In genomic region chr12:102744839-102745238, GRCm38 (mm10) we compare ENCODE assay signal across 8 mouse cellular contexts. TPM values are rescaled to one million over a fixed set of nuclear protein-coding genes. Genes with fewer than 3 reads are reported as not detected.
DNase-seq lines count a peak whose midpoint lies in the region; ATAC-seq and TF ChIP-seq lines count a peak whose summit lies in the region.

No protein-coding gene starts in this region.

- peak overlapping the region; percentile 90; the same call in 1 of the 2 replicates for H3K4me2 ChIP-seq in heart, postnatal 0 days (ENCODE audit: low read depth, low read length)
- H3K4me2 ChIP-seq in hindbrain, embryonic 13.5 days: peak overlapping the region; percentile 90

- peaks cover 13% of the 10 kb centered on the region for H3K4me1 ChIP-seq in heart, postnatal 0 days (ENCODE audit: control insufficient read depth, insufficient read depth)
- peaks cover 30% of the 10 kb centered on the region for H3K4me1 ChIP-seq in hindbrain, embryonic 13.5 days (replicated peaks)
- H3K4me1 ChIP-seq in midbrain, embryonic 10.5 days: peaks cover 32% of the 10 kb centered on the region

- peak overlapping the region; percentile 84 for H3K9ac ChIP-seq in heart, postnatal 0 days (replicated peaks; ENCODE audit: low read depth, low read length)
- H3K9ac ChIP-seq in hindbrain, embryonic 13.5 days: peak overlapping the region; percentile 81

- no peak for ATAC-seq in heart, postnatal 0 days (ENCODE audit: insufficient read depth, low read depth)
- no peak for ATAC-seq in hindbrain, embryonic 13.5 days (ENCODE audit: low FRiP score)

- no peak for TF ChIP-seq CTCF in heart, postnatal 0 days (IDR thresholded peaks at IDR 0.05; ENCODE audit: low read depth)

- no peak for DNase-seq in heart, postnatal 0 days (ENCODE audit: low spot score)
- DNase-seq in heart, postnatal 36 days: no peak
- peak; percentile 30 for DNase-seq in MN1 (ENCODE audit: low spot score)
- DNase-seq in midbrain, embryonic 10.5 days (ENCODE audit: low spot score): no peak
- no peak for DNase-seq in left cerebral cortex, adult 18-20 months (ENCODE audit: low spot score in 2 of 2)
- no peak for DNase-seq in thymus, postnatal 25 days
- DNase-seq in frontal cortex, postnatal 25 days (ENCODE audit: low spot score in 2 of 2): no peak

- no peaks in the 10 kb centered on the region for H3K9me3 ChIP-seq in heart, postnatal 0 days (replicated peaks; ENCODE audit: control insufficient read depth, low read length)
- no peaks in the 10 kb centered on the region for H3K9me3 ChIP-seq in hindbrain, embryonic 13.5 days
- H3K9me3 ChIP-seq in midbrain, embryonic 10.5 days (replicated peaks): no peaks in the 10 kb centered on the region

- no peak for TF ChIP-seq EP300 in heart, postnatal 0 days (IDR thresholded peaks at IDR 0.05; ENCODE audit: low read depth)

- intact Hi-C loops in heart, postnatal 36 days (cut with DNase I): no loop called here

- no peak overlapping the region for H3K27ac ChIP-seq in heart, postnatal 0 days (ENCODE audit: low read depth)
- no peak overlapping the region for H3K27ac ChIP-seq in hindbrain, embryonic 13.5 days
- no peak overlapping the region for H3K27ac ChIP-seq in midbrain, embryonic 10.5 days (replicated peaks)

- H3K4me3 ChIP-seq in heart, postnatal 0 days (ENCODE audit: low read depth, low read length): no peak overlapping the region
- H3K4me3 ChIP-seq in hindbrain, embryonic 13.5 days: peak overlapping the region; percentile 64; the same call in 1 of the 2 replicates
- H3K4me3 ChIP-seq in midbrain, embryonic 10.5 days: peak overlapping the region; percentile 92

- 51% methylated on average over 6 of the region's 6 CpGs for WGBS in heart, postnatal 0 days
- 63% methylated on average over 6 of the region's 6 CpGs for WGBS in hindbrain, embryonic 13.5 days
- WGBS in midbrain, embryonic 10.5 days: 76% methylated on average over 6 of the region's 6 CpGs

- H3K27me3 ChIP-seq in heart, postnatal 0 days (ENCODE audit: control insufficient read depth, insufficient read depth, low read length): no peaks in the 10 kb centered on the region
- no peaks in the 10 kb centered on the region for H3K27me3 ChIP-seq in hindbrain, embryonic 13.5 days
- H3K27me3 ChIP-seq in midbrain, embryonic 10.5 days (ENCODE audit: low read depth, poor library complexity, severe bottlenecking): no peaks in the 10 kb centered on the region

- H3K36me3 ChIP-seq in heart, postnatal 0 days (replicated peaks; ENCODE audit: control insufficient read depth, insufficient read depth, low read length): peaks cover 7% of the 10 kb centered on the region
- peaks cover 14% of the 10 kb centered on the region for H3K36me3 ChIP-seq in hindbrain, embryonic 13.5 days
- peaks cover 32% of the 10 kb centered on the region for H3K36me3 ChIP-seq in midbrain, embryonic 10.5 days

RNA-seq across cellular contexts. Expression of gene Tmem251, which starts 1.3 kb away (rescaled TPM):
- total RNA-seq in heart, postnatal 0 days (2014; rRNA removed; ENCODE audit: low replicate concordance): 2.6 and 9.3 TPM in 2 replicates
- polyA plus RNA-seq in heart, postnatal 0 days (2015; fragmentation: Nextera tagmentation; extraction: Ambion mirVana): 7.7 and 10.0 TPM in 2 replicates
- 1 to 10 TPM; 3.7 to 3.9 TPM for total RNA-seq in heart, postnatal 36 days (2021)
- polyA plus RNA-seq in hindbrain, embryonic 13.5 days (2015; fragmentation: Nextera tagmentation; extraction: Ambion mirVana): 11.5 and 12.2 TPM in 2 replicates
- 13.2 and 14.0 TPM in 2 replicates for polyA plus RNA-seq in midbrain, embryonic 10.5 days (2016; fragmentation: Nextera tagmentation; extraction: Ambion mirVana)
- total RNA-seq in left cerebral cortex, adult 18-20 months (2021): 1 to 10 TPM; 5.1 to 5.7 TPM

RNA-seq across cellular contexts. Expression of gene Moap1, which starts 1.4 kb away (rescaled TPM):
- total RNA-seq in heart, postnatal 0 days (2014; rRNA removed; ENCODE audit: low replicate concordance): 1.2 TPM in 1 of 2 replicates, not detected in the other
- polyA plus RNA-seq in heart, postnatal 0 days (2015; fragmentation: Nextera tagmentation; extraction: Ambion mirVana): 11.3 and 11.6 TPM in 2 replicates
- total RNA-seq in heart, postnatal 36 days (2021): 1 to 10 TPM; 7.6 to 7.7 TPM
- polyA plus RNA-seq in hindbrain, embryonic 13.5 days (2015; fragmentation: Nextera tagmentation; extraction: Ambion mirVana): 51.7 and 54.3 TPM in 2 replicates
- 38.4 and 44.6 TPM in 2 replicates for polyA plus RNA-seq in midbrain, embryonic 10.5 days (2016; fragmentation: Nextera tagmentation; extraction: Ambion mirVana)
- 10 to 100 TPM; 33.1 to 34.5 TPM for total RNA-seq in left cerebral cortex, adult 18-20 months (2021)

RNA-seq across cellular contexts. Expression of gene Gm28051, which starts 12.7 kb away (rescaled TPM):
- total RNA-seq in heart, postnatal 0 days (2014; rRNA removed; ENCODE audit: low replicate concordance): not detected in 2 replicates
- not detected in 2 replicates for polyA plus RNA-seq in heart, postnatal 0 days (2015; fragmentation: Nextera tagmentation; extraction: Ambion mirVana)
- not detected for total RNA-seq in heart, postnatal 36 days (2021)
- polyA plus RNA-seq in hindbrain, embryonic 13.5 days (2015; fragmentation: Nextera tagmentation; extraction: Ambion mirVana): not detected in 2 replicates
- polyA plus RNA-seq in midbrain, embryonic 10.5 days (2016; fragmentation: Nextera tagmentation; extraction: Ambion mirVana): not detected in 2 replicates
- not detected for total RNA-seq in left cerebral cortex, adult 18-20 months (2021)

RNA-seq across cellular contexts. Expression of gene Gon7, which starts 12.8 kb away (rescaled TPM):
- 1.8 and 5.7 TPM in 2 replicates for total RNA-seq in heart, postnatal 0 days (2014; rRNA removed; ENCODE audit: low replicate concordance)
- polyA plus RNA-seq in heart, postnatal 0 days (2015; fragmentation: Nextera tagmentation; extraction: Ambion mirVana): 17.2 and 20.5 TPM in 2 replicates
- total RNA-seq in heart, postnatal 36 days (2021): 1 to 10 TPM; 9.3 to 9.4 TPM
- 53.2 and 55.3 TPM in 2 replicates for polyA plus RNA-seq in hindbrain, embryonic 13.5 days (2015; fragmentation: Nextera tagmentation; extraction: Ambion mirVana)
- polyA plus RNA-seq in midbrain, embryonic 10.5 days (2016; fragmentation: Nextera tagmentation; extraction: Ambion mirVana): 50.3 and 52.7 TPM in 2 replicates
- total RNA-seq in left cerebral cortex, adult 18-20 months (2021): 10 to 100 TPM; 13.8 to 21.4 TPM

RNA-seq across cellular contexts. Expression of gene Ubr7, which starts 12.9 kb away (rescaled TPM):
- total RNA-seq in heart, postnatal 0 days (2014; rRNA removed; ENCODE audit: low replicate concordance): 44.0 and 52.3 TPM in 2 replicates
- polyA plus RNA-seq in heart, postnatal 0 days (2015; fragmentation: Nextera tagmentation; extraction: Ambion mirVana): 22.4 and 23.5 TPM in 2 replicates
- 10 to 100 TPM; 25.3 to 27.6 TPM for total RNA-seq in heart, postnatal 36 days (2021)
- 36.9 and 37.0 TPM in 2 replicates for polyA plus RNA-seq in hindbrain, embryonic 13.5 days (2015; fragmentation: Nextera tagmentation; extraction: Ambion mirVana)
- 64.4 and 67.1 TPM in 2 replicates for polyA plus RNA-seq in midbrain, embryonic 10.5 days (2016; fragmentation: Nextera tagmentation; extraction: Ambion mirVana)
- 10 to 100 TPM; 32.5 to 32.6 TPM for total RNA-seq in left cerebral cortex, adult 18-20 months (2021)
